Mouse (Mus musculus): ENCODE data around the gene Fxyd4. TPM values are rescaled to one million over a fixed set of nuclear protein-coding genes. Genes with fewer than 3 reads are reported as not detected.

The Fxyd4 gene
- total RNA-seq (2012; rRNA removed) = not detected in 2 replicates
- not detected in 2 replicates for total RNA-seq (2014; rRNA removed)
- polyA plus RNA-seq (2012; ENCODE audit: insufficient read length, low read depth) = 0.55 TPM in 1 of 2 replicates, not detected in the other

GRCm38 (mm10) chr6:117937222-117937932, at the start of gene Fxyd4:
Gene Fxyd4 (minus strand): TSS chr6:117937692.
- Histone ChIP-seq H3K27me3 (replicated peaks) (no peaks in the 10 kb centered on the region), H3K9me3 (replicated peaks; ENCODE audit: low read length) (no peaks in the 10 kb centered on the region), H3K4me3 (replicated peaks in 1 of 3; ENCODE audit: low read depth in 2 of 3, low read length in 2 of 3, poor library complexity in 1 of 3) (no peak within 1 kb of the TSS), H3K36me3 (replicated peaks in 1 of 2; ENCODE audit: control insufficient read depth in 1 of 2, insufficient read depth in 1 of 2, low read length in 1 of 2) (peaks cover 0 to 7% of the 10 kb centered on the region in 2 experiments), H3K9ac (ENCODE audit: insufficient read depth, low read depth) (no peak within 1 kb of the TSS), H3K4me2 (ENCODE audit: insufficient read depth, low read depth, poor library complexity, severe bottlenecking) (no peak within 1 kb of the TSS), H3K79me2 (replicated peaks; ENCODE audit: control insufficient read depth, extremely low read depth, insufficient read depth, poor library complexity, severe bottlenecking) (no peaks in the 10 kb centered on the region), H3K4me1 (ENCODE audit: control insufficient read depth in 1 of 2, insufficient read depth in 2 of 2) (peaks cover 0 to 11% of the 10 kb centered on the region in 2 experiments; a peak in 2 of 4 replicates), H3K27ac (ENCODE audit: insufficient read depth, low read depth) (no peak within 1 kb of the TSS)
- dilution Hi-C loops (cut with MboI; ENCODE audit: extremely low pct_ligation_motif_present, extremely low pct_unique_long_range_greater_than_20kb, low sequenced_read_pairs) (no loop called here), in situ Hi-C loops (cut with MboI; ENCODE audit: low pct_ligation_motif_present, low pct_unique_long_range_greater_than_20kb, low sequenced_read_pairs) (no loop called here)
- TF ChIP-seq SIN3A (IDR thresholded peaks at IDR 0.05; ENCODE audit: low read length) (no peak), NELFE (IDR thresholded peaks at IDR 0.05; ENCODE audit: low read depth, low read length) (no peak), MAX (IDR thresholded peaks at IDR 0.05; ENCODE audit: low read length) (no peak), BHLHE40 (IDR thresholded peaks at IDR 0.05; ENCODE audit: low read depth, low read length) (no peak), NRF1 (IDR thresholded peaks at IDR 0.05; ENCODE audit: low read depth, low read length) (no peak)
- no peak for DNase-seq (ENCODE audit: extremely low read depth)

GRCm38 (mm10) chr6:117987173-117987572, 49.7 kb upstream of the Fxyd4 start:
- H3K4me2 ChIP-seq (ENCODE audit: insufficient read depth, low read depth, poor library complexity, severe bottlenecking) = no peak overlapping the region
- no peak overlapping the region for H3K4me3 ChIP-seq (replicated peaks in 1 of 3; ENCODE audit: low read depth in 2 of 3, low read length in 2 of 3, poor library complexity in 1 of 3)
- H3K9ac ChIP-seq (ENCODE audit: insufficient read depth, low read depth) = no peak overlapping the region
- H3K4me1 ChIP-seq (ENCODE audit: control insufficient read depth in 1 of 2, insufficient read depth in 2 of 2) = no peaks in the 10 kb centered on the region
- H3K36me3 ChIP-seq (replicated peaks in 1 of 2; ENCODE audit: control insufficient read depth in 1 of 2, insufficient read depth in 1 of 2, low read length in 1 of 2) = no peaks in the 10 kb centered on the region
- dilution Hi-C loops (cut with MboI; ENCODE audit: extremely low pct_ligation_motif_present, extremely low pct_unique_long_range_greater_than_20kb, low sequenced_read_pairs) = no loop called here
- H3K27ac ChIP-seq (ENCODE audit: insufficient read depth, low read depth) = no peak overlapping the region
- peaks cover 71% of the 10 kb centered on the region for H3K27me3 ChIP-seq (replicated peaks)
- in situ Hi-C loops (cut with MboI; ENCODE audit: low pct_ligation_motif_present, low pct_unique_long_range_greater_than_20kb, low sequenced_read_pairs) = no loop called here
- peaks cover 3% of the 10 kb centered on the region for H3K9me3 ChIP-seq (replicated peaks; ENCODE audit: low read length)
- DNase-seq (ENCODE audit: extremely low read depth) = peak; percentile 7
- H3K79me2 ChIP-seq (replicated peaks; ENCODE audit: control insufficient read depth, extremely low read depth, insufficient read depth, poor library complexity, severe bottlenecking) = no peaks in the 10 kb centered on the region
- TF ChIP-seq IRF4 (IDR thresholded peaks at IDR 0.05; ENCODE audit: low read depth, low read length) = no peak
- TF ChIP-seq ZNF384 (IDR thresholded peaks at IDR 0.05; ENCODE audit: low read depth, low read length) = no peak
- peak; percentile 12; the same call in 1 of the 2 replicates for TF ChIP-seq SMC3 (IDR thresholded peaks at IDR 0.05; ENCODE audit: low read depth, low read length)
- peak in 1 of 2 experiments; percentile 43; a peak in 2 of 4 replicates for TF ChIP-seq CTCF (conservative IDR thresholded peaks at IDR 0.05 in 1 of 2, IDR thresholded peaks at IDR 0.05 in 1 of 2; ENCODE audit: low read depth in 2 of 2, low read length in 2 of 2)
- TF ChIP-seq RAD21 (IDR thresholded peaks at IDR 0.05; ENCODE audit: low read depth, low read length) = no peak; the same call in 1 of the 2 replicates
- TF ChIP-seq JUND (conservative IDR thresholded peaks at IDR 0.05; ENCODE audit: low read depth, low read length) = no peak
- TF ChIP-seq ELF1 (IDR thresholded peaks at IDR 0.05; ENCODE audit: low read depth, low read length) = no peak
- no peak for TF ChIP-seq ZMIZ1 (IDR thresholded peaks at IDR 0.05; ENCODE audit: low read depth, low read length)
- no peak for TF ChIP-seq NELFE (IDR thresholded peaks at IDR 0.05; ENCODE audit: low read depth, low read length)

Measured in CH12.LX (cell line).